Mouse (Mus musculus) neural tube, embryonic 10.5 days (tissue): ENCODE measurements around the gene Tmem59l.
A peak's percentile ranks its signal among the peaks of the same experiment; 100 is the strongest.

Experiments used
- DNase-seq: peaks from one replicate; pipeline ENCODE4 v3.0.0-alpha.2; 2017; ENCODE audit warnings: low spot score; ENCODE audit errors: extremely low spot score

The Tmem59l gene

DNA sequence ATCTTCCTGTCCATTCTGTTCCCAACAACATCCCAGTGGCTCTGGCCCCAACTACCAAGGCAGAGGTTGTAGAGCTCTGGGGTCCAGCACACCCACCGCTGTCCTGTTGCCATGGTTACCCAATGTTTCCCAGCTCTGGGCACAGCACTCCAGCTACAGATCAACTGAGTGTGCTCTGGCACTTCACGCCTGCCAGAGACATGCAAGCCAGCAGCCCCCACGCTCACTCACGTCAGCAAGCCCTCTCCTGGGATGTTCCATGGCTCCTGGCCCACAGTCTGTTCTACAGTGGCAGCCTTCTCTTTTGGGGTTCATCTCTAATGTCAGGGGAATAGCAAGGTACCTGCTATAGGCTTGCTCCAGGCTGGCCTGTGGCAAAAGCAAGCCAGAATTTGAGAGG is 23.9 kb downstream of the Tmem59l start:
- no peak for DNase-seq

DNA sequence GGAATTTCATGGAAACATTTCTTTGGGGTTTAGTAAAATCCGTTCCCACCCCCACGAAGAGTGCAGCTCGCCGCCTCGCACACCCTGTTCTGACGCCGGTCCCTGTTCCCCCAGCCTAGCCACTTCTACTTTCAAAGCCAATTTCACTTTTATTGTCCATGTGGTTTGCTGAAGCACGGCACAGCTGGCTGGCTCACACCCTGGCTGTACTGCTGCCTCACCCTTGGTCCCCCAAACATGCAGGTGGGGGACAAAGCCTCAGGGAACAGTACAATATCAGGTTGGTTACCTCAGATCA is 24.7 kb downstream of the Tmem59l start:
- DNase-seq = no peak

DNA sequence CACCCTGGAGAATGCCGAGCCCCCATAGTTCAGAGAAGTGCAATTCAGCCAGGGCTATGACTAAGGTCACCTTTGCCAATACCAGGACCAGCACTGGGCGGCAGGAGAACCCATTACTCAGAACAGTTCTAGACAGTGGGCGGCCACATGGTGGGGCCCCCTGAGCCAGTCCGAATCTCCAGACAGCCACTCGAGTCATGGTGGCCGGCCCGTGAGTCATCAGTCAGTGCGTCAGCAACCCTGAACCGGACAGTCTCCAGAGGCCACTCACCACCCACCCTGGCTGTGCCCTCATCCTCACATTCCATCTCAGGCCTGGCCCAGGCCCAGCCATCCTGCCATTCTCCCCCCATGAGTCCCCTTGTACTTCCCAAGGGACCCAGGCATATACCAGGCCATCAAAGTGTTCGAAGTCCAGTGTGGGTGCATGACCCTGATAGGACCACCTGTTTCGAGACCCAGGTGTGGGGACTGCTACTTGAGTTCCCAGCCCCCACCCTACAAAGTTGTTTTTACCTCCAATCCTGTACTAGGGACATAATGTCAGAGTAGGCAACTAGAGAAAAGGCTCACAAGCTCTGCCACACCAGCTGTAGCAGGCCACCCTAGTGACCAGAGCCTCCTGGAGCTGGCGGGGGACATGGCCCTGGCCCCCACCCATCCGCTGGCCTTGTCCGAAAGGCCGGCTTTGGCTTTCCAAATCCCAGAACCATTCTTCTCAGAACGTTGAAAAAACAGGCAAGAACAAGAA is 25.2 kb downstream of the Tmem59l start:
- DNase-seq = no peak

DNA sequence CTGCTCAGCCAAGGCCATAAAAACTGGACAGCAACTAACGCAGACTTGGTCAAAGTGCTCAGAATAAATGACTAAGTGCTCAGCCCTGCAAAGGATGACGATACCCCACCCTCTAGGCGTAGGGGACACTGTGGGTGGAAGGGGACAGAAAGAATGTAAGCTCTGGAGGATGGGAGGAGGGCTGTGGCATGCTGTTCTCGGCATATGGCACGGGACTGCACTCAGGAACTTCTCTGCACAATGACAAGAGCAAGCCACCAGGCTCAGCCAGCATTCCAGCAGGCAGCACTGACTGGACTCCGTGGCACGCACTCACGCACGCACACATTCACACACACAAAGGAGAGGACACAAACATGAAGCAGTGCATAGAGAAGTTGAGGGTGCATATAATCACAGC is 26.6 kb downstream of the Tmem59l start:
- no peak for DNase-seq

DNA sequence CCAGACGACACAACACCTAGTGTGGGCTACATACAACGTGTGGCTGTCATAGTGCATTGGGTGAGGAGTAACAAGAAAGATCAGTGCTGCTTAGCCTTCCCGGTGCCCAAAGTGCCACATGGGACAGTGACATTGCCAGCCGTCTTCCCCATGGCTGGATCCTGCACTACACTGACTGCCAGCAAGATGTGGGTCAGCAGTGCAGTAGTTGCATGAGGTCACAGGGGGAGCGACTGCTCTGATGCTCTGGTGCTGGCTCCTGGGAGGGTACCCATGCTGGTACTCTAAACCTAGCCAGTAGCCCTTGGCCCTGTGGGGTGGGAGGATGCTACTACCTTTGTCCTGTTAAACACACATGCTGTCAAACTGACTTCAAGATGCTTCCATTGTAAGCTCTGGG is 27.0 kb downstream of the Tmem59l start:
- no peak for DNase-seq

DNA sequence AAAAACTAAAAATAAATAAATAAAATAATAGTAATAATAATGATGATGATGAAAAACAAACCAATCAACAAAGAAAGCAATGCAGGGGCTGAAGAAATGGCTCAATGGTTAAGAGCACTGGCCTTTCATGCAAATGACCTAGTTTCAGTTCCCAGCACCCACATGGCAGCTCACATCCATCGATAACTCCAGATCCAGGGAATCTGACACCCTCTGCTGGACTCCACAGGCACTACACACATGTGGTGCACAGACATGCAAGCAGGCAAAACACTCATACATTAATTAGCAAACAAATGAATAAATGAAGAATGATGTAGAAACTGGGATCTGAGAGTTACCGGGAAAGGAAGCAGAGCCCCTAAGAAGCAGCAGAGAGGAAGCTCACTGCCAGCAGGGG is 27.5 kb downstream of the Tmem59l start:
- no peak for DNase-seq

DNA sequence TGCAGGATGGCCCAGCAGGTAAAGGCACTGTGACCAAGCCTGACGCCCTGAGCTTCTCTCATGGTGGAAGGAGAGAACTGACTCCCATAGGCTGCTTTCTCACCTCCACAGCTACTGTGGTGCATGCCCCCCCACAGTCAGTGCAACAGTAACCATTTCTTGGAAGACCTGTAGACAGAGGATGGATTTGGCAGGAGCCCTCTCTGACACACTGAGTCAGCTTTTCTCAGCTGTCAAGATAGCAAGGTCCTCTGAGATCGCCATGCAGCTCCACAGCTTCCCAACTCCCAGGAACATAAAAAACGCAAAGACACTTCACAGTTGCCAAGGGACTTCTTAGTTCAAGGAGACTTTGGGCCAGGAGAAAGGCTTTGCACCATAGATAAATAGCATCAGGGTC is 28.7 kb downstream of the Tmem59l start:
- DNase-seq = no peak

DNA sequence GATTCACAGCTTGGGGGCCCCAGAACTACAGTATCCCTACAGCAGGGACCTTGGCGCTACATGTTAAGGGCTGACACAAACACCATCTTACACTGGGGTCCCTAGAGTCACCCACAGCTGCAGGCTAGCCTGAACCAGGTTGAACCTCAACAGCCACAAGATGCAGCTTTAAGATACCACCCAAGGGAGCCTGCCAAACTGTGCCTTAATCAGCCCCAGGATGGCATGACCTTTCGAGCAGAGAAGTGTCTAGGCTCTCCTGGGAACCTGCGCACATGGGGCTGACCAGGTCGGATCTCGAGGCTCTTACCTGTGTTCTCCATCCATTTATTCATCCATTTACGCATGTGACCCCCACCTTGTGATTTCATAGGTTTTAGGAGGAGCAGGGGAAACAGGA is 29.3 kb downstream of the Tmem59l start:
- DNase-seq = no peak

DNA sequence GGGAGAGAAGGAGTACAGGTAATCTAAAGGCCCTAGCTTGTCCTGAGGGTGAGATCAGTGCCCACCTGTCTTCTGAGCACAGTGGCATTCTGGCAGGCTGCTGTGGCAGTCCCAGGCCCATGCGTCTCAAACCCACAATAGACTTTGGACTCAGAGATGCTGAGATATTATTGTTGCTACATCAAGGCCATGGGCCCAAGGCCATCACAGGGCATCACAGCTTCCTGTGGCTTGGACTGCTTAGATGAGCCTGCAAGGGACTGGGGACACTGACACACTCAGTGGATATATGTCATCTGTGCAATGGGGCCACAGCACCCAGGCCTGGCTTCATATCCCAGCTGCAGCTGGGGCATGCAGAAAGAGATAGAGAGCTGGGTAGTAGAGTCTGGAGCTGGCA is 30.2 kb downstream of the Tmem59l start:
- DNase-seq = no peak

DNA sequence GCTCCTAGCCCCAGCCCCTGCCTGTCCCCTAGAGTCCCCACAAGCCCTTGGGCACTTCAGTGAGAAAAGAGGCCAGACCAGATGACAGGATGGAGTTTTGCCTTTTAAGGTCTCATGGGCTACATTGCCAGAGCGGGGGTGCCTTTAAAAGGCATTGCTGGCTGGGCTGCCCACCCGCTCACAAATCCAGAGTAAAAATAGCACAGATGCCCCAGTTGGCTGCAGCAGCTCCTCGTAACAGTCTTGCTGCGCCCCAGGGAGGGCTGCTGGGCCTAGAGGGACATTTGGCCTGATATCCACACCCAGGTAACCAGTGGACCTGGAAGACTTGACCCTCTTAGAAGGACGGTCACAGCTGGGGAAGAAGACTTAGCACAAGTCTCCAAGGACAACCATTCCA is 33.3 kb downstream of the Tmem59l start:
- no peak for DNase-seq

DNA sequence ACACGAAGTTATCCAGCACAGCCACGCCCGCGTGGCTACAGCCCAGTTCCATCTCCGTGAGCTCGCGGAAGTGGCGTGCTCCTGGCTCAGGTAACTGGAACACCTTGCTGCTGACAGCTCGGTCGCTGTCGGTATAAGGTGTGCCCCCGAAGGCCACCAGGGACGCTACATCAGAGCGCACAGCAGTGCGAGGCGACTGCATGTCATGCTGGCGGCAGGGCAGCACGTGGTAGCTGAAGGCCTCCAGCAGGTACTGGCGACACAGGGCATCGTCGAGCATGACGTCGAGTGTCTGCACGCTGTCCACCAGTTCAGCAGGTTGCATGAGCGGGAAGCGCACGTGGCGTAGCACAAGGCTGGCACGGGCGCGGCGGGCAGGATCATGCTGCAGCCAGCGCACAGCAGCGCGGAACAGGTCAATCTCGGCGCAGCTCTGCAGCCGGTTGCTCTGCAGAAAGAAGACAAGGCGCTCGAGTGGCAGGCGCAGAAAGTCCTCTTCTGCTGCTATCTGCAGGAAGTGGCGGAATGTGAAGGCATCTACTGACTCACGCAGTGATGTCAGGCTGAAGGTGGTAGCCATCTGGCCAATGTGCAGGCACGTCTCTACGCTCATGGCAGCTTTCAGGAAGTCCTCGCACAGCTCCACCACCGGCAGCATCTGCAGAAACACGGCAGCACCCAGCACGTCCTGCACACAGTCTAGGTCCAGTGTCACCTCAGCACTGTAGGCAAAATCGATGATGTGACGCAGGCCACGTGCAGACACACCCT is 34.8 kb downstream of the Tmem59l start:
- DNase-seq = no peak

DNA sequence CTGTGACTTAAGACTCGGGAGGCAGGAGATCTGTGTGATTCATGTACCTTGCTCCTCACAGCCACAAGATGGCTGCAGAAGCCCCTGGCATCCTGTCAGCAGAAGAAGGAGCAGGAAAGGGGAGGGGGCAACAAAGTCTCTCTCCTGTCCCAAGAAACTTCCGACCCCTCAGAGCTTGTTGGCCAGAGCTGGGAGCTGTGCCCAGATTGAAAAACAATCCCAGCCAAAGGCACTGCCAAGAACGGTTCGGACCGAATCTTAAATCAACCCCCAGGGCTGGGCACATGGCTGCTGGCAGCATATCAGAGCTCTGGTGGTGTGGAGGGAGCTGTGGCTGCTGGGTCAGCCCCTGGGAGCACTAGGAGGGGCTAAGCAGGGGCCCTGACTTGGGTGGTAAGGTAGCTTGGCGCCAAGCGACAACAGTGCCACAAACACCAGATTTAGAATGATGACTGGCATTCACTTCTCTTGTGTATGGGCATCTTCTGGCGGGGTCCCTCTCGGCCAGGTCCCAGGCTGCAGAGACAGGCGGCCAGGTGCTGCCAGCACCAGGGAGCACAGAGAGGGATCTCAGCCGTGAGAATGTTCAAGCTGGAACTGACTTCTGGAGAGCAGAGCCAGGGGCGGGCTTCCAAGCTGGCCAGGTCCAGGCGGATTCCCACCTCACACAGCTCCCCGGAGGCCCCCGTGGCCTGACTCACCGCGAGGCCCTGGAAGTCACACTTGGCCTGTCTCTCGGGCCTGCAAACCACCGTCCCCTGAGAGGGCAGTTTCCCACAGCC is 39.3 kb downstream of the Tmem59l start:
- no peak for DNase-seq

DNA sequence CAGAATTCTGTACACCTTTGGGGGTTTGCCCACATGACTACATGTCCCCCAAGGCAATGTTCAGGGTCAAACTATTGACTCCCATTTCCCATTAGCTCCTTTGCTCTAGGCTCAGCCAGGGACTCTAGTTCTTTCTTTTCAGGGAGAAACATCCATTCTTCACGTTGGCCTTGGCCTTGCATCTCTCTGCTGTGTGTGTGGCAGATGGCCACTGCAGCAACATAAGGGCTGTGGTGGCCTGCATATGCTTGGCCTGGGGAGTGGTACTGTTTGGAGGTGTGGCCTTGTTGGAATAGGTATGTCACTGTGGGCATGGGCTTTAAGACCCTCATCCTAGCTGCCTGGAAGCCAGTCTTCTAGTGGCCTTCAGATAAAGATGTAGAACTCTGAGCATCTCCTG is 41.2 kb downstream of the Tmem59l start:
- DNase-seq = no peak

DNA sequence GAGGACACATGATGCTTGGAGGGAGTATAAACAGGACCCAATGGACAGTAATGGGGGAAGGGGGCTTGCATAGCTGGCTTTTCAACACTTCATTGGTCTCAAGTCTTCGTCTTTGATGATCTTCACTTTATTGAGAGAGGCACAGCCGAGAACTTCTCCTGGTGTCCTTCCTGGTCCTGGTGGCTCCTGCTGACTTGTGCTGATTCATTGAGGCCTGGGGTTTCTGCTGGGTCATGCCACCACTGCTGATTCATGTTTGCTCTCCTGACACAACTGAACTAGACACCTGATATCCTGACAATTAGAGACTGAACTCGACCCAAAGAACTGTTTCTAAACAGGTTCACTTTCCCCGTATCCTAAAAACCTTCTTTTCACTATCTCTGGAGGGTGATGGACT is 43.8 kb downstream of the Tmem59l start:
- DNase-seq = no peak

DNA sequence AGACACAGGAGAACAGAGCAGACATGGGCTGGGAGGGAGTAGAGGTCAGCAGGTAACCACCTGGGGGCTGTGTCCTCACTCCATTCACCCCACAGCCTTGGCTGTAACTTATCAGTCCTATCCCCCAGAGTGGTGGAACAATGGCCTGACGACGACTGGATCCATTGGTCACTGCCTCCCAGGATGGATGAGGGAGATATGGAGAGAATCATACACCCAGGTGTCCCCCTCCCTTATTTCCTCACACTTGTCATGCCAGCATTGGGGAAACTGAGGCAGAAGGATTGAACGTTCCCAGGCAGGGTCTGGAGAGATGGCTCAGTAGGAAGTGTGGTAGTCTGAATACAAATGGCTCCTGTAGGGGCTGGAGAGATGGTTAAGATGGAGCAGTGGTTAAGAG is 45.6 kb downstream of the Tmem59l start:
- DNase-seq = no peak

DNA sequence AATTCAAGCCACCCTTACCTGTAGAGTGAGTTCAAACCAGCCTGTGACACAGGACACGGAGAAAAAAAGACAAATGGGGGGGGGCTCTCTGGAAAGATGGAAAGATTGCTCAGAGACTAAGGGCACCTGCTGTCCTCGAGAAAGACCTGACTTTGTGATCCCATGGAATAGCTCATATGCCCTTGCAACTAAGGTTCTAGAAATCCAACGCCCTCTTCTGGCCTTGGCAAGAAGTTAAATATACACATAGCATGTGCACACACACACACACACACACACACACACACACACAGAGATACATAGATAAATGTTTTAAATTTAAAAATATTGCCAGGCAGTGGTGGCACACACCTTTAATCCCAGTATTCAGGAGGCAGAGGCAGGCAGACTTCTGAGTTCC is 46.9 kb downstream of the Tmem59l start:
- no peak for DNase-seq

DNA sequence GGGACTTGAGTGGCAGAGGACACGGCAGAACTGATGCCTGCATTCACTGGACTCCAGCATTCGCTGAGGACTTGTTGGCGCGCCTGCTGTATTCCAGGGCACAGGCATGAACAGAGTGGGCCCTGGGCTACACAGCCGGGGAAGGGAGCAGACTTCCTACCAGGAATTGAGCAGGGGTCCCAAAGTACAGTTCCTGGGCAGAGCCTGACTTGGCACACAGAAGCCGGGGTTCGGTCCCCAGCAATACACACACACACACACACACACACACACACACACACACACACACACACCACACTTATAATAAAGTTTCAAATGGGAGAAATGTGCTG is 47.3 kb downstream of the Tmem59l start:
- no peak for DNase-seq

DNA sequence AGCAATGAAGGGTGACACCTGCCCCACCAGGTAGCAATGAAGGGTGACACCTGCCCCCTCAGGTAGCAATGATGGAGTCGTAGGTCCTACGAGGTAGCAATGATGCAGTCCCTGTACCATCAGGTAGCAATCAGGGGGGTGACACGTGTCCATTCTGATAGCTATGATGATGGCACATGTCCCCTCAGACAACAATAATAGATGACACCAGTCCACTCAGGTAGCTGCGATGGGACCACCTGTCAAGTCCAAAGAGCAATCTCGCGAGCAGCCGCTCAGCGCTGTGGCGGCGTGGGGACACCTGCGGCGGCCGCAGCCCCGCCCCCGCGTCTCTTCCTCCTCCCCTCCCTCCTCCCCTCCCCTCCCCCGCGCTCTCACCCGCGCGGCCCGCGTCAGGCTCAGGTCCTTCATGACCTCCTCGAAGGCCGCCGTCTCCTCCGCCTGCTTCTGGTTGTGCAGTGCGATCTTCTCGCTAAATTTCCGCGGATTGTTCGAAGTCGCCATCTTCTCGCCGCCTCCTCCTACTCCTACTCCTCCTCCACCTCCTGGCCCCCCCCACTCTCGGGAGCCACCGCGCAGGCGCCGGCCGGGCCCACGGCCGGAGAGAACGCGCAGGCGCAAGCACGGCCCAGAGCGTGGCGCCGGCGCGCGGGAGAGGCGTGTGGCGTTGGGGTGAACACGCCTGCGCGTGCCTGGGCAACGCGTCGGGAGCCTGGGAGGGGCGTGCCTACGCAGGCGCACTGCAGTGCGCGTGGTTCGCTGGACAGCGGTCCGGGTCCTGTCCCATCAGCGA is 47.9 kb downstream of the Tmem59l start, which contains the start of gene Crtc1:
Gene Crtc1 (minus strand): TSS at position 525 of the 793 bp plus-strand sequence.
- peak; percentile 98 for DNase-seq

DNA sequence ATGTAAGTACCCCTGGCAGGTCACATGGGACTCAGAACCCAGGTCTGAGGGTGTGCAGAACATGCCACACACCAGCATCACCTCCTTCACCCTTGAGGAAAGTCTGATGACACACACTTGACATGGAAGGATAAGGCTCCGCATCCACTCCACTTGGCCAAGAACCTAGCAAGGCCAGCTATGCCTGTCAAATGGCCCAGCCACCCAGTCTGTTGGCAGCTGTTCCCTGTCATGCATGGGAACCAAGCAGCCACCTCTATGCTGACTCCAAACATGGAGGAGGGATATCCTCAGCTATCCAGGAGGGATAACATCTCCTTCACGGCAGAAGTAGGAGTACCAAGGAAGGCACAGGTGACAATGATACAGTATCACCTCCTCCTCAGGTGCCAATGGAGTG is 48.7 kb downstream of the Tmem59l start:
- DNase-seq = no peak

DNA sequence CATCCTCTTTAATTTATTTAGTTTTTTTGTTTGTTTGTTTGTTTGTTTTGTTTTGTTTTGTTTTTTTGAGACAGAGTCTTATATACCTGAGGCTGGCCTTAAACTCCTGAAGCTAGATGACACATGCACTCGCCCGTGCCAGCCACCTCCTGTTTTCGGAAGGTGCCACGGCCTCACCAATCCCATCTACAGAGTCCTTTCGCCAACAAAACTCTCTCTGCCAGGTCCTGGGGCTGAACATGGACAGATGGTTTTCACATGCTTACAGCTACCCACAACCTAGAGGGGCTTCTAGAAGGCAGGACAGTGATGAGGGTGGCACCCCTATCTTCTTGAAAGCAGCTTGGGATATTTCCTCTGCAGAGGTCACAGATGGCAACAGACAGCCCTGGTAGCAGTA is 52.0 kb downstream of the Tmem59l start:
- DNase-seq = no peak
